Mouse (Mus musculus) MN1 (cell line): ENCODE results near the gene Rab10.
"Not testable (repeated sequence)": the region's sequence is repeated elsewhere in the genome, so short reads cannot be mapped to it uniquely, and the experiment has no call there.

Source experiments
- DNase-seq: peaks from one replicate; pipeline ENCODE4 v3.0.0-alpha.2; 2016; ENCODE audit warnings: low spot score

Rab10 gene

DNA sequence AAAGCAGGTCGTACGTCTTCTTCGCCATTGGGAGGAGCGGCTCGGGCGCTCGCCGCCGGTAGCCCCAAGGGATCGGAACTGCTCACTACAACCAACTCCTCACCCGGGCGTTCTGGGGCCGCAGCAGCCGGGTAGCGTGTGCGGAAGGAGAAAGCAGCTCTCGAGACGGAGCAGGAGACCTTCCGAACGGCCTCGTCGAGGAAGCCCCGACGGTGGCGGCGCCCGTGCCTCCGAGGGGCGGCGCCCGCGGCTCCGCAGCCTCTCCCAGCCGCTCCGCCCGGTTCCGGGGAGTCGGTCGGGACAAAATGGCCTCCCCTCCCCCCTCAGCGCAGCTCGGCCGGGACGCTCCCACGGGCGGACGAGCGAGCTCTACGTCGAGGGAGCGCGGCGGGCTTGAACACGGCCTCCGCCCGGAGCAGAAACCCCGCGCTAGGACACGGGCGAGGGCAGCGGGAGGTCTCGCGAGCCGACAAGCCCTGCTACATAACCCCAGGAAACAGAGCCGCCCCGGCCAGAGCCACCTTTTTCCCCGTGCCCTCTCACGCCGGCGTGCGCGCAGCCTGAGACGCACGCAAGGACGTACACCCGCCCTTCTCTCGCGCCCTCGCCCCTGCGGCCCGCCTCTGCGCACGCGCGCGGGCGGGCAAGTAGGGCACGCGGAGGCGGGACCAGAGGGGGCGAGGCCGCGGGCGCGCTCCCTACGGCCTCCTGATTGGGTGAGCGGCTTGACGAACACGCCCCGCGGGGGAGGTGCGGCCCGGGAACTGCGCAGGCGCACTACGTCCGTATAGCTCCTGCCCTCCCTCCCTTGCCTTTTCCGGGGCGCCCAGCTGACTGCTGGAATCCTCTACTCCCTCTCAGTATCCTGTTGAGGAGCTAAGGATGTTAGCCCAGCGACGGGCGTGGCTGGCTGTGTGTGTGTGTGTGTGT is at the start of gene Rab10:
Rab10 (minus strand) TSS at position 579 of the 930 bp plus-strand sequence.
- peak; percentile 99 for DNase-seq

DNA sequence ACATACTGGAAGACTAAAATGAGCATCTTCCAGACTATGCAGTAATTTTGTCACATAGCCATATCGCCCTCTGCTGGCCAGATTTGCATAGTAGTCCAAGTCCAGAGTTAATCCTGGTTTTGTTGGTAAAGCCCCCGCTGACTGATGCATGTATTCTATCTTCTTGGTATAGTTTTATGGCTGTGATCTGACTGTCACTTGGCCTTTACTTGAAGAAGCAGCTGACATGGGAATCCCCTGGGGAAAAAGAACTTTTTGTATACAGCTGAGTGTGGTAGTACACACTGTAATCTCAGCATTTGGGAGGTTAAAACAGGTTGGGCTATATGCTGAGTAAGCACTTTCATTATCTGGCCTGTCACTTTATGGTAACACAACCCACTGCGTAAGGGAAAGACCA is 49.5 kb upstream of the Rab10 start:
- peak; percentile 77 for DNase-seq

DNA sequence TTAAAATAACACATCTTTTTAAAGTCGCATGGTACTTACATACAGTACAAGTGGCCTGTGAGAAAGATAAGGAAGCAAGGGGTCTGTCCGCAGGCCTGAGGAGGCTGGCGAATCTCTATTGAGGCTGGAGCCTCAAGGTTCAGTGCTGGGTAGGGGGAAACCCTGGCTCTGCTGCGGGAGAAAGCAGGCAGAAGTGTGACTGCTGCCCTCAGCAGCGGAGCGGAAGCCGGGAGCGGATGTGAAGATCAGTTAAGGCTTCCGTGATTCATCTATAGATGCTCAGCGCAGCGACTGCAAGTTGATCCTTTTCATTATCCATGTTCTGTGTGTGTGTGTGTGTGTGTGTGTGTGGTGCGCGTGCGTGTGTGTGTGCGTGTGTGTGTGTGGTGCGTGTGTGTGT is 47.1 kb upstream of the Rab10 start:
- DNase-seq: no peak

DNA sequence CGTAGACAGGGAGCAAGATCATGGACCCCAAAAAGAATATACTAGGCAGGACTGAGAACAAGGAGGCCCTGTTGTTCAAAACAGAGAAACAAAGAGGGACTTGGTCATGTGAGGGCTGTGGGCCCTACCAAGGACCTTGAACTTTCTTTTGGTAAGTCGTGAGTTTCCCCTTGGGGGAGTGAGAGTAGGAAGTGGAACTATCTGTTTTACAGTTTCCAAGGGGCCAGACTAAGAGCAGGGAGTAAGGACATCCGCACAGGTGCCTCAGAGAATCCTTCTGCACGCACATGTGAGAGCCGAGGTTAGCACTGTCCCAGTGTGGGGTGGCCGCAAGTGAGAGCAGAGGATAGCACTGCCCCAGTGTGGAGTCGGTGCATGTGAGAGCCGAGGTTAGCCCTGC is 45.3 kb upstream of the Rab10 start:
- DNase-seq: no peak

DNA sequence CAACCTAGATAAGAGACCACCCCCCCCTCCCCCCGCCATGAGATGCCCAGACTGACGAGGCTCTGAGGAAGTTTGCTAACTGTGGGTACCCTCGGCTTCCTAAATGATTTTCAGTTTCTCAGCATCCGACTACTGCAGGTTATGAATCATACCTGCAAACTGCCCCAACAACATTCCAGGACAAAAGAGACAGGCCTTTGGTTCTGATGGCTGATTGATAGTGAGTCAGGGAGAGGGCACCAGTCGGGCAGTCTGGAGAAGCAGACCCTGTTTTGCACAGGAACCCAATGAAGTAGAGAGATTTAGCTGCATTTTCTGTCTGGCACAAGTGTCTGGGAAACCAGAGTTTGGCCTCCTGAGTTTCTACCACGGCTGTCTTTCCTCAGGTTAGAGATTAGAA is 42.4 kb upstream of the Rab10 start:
- DNase-seq: no peak

DNA sequence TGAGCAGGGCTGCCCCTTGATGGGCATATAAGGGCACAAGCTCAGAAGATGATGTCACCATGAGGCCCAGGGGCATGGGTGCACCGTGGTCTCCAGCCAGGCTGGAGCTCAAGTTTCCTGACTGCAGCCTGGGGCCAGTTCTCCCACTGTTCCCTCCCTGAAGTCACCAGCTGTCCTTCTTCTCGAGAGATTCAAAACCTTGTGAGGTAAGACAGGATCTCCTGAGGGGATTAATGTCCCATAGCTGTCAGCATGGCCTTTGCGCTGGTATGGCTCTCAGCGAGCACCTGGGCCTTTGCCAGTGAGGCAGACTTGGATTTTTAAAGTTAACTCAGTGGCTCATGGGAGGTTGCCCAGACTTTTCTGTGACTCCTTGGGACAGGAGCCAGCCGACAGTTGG is 40.4 kb upstream of the Rab10 start:
- no peak for DNase-seq

DNA sequence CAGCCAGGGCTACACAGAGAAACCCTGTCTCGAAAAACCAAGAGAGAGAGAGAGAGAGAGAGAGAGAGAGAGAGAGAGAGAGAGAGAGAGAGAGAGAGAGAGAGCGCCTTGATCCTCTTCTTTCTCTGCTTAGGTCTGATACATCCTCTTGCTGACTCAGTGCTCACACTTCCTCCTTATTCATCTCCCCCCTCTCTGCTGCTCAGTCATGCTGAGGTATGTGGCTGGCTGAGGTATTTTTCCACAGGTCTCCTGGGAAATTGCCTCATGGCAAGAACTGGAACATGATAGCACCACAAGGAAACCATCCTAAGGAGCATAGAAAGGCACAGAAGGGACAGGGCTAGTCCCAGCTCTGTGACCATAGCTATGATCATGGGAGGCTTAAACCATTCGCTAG is 39.6 kb upstream of the Rab10 start:
- no peak for DNase-seq

DNA sequence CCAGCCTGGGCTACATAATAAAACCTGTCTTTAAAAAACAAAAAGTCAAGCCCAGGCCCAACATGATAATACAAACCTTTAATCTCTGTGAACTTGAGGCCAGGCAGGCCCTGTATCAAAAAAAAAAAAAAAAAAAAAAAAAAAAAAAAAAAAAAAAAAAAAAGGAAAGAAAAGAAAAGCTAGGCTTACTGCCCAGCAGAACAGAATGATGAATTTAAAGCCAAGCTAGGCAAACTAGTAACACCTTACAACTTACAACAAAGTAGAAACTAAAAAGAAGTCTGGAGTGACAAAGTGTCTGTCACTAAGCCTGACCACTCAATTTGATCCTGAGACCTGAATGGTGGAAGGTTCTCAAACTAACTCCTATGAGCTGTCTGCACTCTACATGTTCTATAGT is 37.9 kb upstream of the Rab10 start:
- DNase-seq: no peak

DNA sequence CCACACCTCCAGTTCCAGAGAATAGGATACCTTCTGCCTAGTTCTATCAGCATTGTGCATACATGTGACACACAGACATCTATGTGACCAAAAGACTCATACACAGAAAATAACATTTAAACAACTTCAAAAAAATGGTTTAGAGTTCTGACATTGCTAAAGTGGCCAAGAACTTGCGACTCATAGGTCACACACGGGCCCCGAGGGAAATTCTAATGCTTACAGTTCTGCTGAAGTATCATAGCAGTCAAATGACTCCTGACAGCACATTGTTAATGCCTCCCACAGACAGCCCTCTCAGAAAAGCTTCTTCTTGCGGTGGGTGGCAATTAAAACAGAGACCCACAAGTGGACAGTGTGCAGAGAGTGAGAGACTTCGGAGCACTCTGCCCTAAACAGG is 35.3 kb upstream of the Rab10 start:
- no peak for DNase-seq

DNA sequence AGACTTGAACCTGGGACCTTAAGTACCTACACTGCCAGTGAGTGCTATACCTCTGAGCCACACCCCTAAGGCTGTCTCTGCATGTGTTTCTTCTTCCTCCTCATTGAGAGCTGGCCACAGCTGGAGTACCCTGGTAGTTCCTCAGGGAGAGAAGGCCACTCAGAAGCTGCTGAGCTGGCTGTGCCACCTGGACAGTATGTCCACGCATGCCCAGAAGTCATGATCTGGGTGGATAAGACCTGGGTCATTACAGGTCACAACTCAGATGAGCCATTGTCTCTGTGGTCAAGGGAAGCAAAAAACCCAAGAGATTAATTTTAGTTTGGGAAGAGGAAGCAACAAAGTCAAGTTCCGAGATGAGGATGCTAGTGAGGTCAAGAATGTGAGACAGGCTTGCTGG is 34.4 kb upstream of the Rab10 start:
- no peak for DNase-seq

DNA sequence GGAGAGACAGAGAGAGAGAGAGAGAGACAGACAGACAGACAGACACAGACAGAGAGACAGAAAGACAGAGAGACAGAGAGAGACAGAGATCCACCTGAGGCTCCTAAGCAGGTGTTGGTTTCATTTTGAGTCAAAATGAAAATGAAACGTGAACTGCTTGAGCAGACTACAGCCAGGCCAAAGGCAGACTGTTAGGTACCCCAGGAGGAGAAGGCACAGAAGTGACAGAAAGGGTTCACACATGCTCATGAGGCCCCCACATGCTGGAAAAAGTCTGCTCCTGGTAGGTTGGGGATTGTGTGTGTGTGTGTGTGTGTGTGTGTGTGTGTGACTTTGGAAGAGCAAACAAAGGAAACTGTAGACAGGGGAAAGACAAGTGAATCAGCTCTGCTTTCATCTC is 29.2 kb upstream of the Rab10 start:
- no peak for DNase-seq

DNA sequence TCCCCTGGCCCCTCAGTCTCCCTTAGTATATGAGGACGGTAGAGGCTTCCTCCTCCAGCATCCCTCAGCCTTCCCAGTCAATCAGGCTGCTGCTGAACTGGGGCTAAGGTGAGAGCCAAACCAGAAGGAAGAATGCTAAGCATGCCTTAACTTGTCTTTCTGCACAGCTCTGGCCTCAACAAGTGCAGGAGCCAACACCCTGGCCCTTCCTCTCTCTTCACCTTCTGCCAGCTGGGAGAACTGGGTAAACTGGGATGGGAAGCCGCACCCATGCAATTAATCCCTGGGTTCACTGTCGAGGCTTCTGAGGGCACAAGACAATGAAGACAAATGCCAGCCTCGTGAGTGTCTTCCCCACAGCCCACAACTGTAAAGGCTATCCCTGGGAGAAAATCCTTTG is 19.9 kb upstream of the Rab10 start:
- no peak for DNase-seq

DNA sequence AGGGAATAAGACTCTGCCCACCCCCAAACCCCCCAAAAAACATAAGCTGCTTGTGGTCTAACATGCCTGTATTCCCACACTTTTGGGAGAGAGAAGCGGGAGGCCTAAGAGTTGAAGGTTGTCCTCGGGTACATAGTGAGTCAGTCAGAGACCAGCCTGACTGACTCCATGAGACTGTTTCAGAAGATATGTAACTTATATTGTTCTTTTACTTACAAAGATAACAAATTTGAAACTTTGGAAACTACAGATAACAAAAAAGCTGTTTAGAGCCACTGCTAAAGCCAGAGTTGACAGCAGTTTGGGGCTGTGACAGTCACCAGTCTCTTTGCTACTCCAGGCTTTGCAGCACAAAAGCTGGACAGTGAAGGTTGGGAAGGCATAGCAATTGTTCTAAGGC is 15.5 kb upstream of the Rab10 start:
- DNase-seq: no peak

DNA sequence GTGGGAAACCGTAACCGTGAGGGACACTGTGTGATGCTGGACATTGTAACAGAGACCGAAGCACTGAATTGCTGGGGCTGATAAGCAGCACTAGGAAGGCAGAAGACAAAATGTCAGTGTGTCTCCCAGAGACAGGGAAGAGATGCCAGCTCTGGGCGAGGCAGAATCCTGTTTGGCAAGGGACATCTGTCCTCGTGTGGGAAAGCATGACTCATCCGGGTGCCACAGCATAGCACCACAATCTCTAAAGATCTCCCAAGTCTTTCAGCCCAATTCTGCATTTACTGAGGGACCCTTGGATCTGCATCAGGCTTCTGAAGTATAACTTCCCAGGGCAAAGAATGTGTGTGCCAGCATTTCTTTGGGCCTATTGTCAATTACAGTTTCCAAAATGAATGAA is 13.5 kb upstream of the Rab10 start:
- no peak for DNase-seq

DNA sequence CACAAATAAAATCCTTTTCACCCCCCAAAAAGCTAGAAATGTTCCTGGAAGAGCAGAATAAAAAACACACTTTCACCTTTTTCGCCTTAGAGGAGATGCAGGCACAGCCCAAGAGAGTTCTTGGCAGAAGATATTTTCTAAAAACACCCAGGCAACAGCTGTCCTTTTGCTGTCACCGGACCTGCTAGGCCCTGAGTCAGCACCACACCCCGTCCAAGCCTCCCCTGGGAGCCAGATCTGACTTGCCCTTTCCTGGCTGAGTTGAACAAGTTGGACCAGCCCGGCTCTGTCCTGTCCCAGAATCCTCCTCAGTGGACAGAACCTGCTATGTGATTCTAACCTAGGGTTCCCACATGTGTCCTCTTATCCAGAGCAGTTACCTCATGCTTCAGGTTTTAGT is 9.6 kb upstream of the Rab10 start:
- peak; percentile 42 for DNase-seq

DNA sequence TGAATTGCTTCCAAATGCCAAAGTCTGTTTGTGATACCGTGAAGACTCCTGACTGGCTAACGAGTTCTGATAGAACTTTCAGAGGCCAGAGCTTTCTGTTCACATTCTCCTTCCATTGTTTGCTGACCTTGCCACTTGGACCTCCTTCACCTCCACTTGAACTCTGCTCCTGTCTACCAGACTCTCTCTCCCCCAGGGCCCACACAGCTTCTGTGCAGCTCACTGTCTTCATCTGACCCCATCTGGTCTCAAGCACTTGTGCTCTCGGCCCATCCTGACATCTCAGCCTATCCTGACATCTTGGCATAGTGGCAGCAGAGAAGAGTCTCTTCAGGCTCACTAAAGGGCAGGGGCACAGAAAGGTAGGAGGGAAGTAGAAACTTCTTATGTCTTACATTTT is 7.2 kb upstream of the Rab10 start:
- no peak for DNase-seq

DNA sequence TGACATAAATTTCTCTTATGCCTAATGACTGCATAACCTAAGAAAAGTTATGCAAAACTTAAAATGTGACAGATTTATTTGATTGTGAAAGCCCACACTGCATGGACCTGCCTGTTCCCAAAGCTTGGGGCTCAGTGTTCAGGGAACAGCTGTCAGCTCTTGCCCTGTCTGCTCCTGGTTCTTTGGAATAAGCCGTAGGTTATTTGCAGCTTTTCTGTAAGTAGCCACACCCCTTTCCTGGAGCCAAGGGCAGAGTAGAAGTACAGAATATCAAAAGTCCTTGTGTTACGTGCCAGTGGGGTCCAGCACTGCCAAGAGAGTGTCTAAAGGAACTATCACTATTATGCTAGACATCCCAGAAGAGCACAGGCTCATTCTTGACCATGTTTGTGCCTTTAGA is 6.3 kb upstream of the Rab10 start:
- no peak for DNase-seq

DNA sequence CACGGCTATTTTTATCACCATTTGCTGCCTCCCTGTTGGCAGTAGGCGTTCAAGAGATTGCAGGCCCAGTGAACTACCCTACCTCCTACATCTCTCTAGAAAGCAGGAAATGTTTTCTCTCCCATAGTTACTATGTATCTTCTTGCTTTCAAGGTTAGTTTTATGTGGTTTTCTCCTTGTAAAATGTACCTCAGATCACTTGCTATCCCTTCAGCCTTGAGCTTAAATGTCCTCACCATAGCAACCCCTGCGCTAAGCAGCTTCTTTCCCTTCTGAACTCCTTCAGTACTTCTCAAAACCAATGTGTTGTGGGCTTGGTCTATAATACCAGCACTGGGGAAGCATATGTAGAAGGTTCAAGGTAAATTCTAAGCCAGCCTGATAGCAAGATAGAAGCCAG is 3.1 kb upstream of the Rab10 start:
- no peak for DNase-seq

DNA sequence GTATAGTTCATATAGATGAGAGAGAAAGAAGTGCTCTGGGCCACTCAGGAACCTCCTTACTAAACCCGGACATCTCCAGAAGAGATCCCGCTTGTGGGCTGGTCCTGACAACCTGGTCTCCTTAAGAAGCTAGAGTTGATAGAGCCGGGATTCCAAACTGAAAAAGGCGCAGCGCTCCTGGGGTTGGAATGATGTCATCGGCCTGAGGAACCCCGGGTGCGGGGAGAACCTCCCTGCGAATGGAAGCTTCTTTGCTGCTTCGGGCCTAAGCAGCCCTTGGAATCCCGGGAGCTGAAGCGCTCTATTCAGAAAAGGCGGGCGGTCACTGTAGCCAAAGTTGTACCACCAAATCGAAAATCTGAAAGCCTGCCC is 538 bp upstream of the Rab10 start:
- DNase-seq: no peak

DNA sequence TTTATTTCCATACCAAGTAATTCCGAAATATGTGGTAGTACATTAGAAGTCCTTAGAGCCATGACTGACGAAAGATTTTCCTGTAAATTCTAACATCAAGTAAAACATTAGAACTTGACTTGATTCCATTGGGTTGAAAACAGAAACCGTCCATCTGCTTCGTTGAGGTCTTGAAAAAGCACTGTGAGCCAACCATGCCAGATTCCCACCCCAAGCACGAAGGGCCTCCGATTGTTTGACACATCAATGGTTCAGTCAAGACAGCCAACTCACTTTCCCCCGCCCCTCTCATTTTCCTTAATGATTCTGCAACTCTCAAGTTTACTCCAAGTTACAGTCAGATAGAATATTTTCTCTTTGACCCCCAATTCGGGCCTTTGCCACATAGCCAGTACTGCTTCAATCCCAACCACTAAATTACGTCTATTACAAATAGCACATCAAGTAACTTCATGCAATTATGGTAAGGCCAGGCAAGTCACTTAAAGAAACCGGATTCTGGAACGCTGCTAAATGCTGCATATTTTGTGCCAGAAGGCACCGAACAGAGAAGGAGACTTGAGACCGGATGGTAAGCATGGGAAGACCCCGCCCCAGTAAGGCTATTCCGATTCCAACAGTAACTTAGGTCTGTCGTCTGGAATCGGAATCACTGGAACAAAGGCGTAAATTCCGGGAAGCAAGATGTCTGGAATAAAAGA is 1.1 kb downstream of the Rab10 start:
- peak; percentile 38 for DNase-seq

DNA sequence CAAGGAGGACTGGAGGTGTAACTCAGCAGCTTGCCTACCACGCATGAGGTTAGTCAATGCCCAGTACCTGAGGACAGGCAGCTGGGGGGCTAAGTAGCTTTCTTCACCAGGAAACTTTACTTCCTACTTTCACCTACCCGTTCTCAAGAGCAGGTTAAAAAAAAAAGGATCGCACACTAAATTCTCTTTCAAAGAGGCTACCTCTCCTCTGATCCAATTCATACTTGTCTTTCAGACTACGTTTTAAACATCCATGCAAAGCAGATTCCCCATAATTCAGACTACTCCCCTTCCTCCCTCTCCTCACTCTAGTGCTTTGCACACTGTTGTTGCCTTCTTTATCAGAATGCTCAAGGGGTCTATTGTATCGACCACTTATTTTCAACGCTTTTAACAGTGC is 2.2 kb downstream of the Rab10 start:
- no peak for DNase-seq

DNA sequence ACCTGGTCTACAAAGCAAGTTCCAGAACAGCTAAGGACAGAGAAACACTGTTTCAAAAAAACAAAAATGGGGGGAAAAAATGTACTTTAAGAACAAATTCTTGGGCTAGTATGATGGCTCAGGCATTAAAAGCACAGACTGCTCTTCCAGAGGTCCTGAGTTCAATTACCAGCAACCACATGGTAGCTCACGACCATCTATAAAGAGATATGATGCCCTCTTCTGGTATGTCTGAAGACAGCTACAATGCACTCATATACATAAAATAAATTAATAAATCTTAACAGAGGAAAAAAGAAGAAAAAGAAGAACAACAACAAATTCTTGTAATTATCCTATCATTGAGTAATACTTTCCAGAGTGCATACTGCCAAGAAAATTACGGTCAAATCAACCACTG is 4.5 kb downstream of the Rab10 start:
- DNase-seq: no peak

DNA sequence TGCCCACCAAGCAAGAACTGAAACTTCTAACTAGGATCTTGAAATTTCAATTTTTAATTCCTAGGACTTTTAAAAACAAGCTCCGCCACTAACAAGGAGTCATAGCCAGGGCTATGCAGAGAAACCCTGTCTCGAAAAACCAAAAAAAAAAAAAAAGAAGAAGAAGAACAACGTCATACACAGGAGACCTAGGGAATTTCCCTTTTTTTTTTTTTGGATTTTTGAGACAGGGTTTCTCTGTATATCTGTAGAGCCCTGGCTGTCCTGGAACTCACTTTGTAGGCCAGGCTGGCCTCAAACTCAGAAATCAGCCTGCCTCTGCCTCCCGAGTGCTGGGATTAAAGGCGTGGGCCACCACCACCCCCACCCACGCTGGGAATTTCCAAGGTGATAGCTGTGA is 12.1 kb downstream of the Rab10 start:
- not testable (repeated sequence) for DNase-seq

DNA sequence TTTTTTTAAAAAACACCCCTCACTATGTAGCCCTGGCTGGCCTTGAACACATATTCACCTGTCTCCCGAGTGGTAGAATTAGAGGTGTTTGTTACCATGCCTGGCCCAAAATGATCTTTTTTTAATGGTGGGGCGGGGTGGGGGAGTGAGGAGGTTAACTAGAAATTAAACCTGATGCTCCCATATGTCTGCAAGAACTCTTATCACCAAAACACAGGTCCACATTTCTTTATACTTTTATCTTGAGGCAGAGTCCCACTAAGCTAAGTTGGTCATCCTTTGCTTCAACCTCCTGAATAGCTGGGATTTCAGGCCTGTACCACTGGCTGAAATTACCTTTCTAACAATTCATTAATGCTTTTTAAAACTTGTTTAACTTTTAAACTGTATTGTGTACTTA is 13.7 kb downstream of the Rab10 start:
- no peak for DNase-seq
